In the genomic region with DNA sequence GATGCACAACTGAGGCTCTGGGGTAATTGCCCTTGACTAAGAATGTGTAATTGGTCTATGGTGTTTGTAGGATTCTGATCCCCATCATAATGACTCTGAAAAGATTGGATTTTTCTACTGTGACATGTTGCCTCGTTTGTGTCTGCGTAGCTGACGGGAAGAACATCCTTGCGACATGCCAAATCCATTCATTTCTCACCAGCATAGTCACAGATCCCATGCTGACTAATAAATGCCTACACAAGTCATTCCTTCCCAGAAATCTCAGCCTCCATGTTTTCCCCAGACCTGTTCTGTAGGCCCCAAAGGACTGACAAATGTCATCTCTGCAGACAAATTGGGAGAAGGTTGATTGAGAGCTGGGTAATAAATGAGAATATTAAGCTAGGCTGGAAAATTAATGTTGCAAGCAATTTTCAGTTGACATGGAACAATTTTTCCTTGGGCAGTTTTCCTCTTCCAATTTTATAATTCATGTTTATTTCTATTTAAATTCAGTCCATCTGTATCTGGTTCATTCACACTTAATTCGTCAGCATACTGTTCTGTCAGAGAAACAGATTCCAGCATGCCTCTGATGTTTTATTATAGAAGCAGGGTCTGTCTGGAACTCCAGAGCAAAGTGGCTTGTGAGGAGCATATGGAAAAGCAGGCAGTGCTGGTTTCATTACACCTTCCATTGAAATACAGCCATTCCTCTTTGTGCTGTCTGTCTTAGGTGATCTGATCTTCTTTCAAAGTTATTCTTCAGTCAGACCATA, we compare ENCODE assay signal across 29 mouse cellular contexts.
DNase-seq lines count a peak whose midpoint lies in the region; ATAC-seq and TF ChIP-seq lines count a peak whose summit lies in the region.
"Had no signal": no experiment of that assay in that cellular context is flagged by ENCODE, and none has a peak within 500 bp of the region (broad histone marks: within the 10 kb centered on the region; RNA-seq: fewer than 3 reads in every experiment).

No protein-coding gene starts in this region.

- WGBS in limb, embryonic 13.5 days: 61% methylated on average over 5 of the region's 5 CpGs
- WGBS in limb, embryonic 10.5 days: 84% methylated on average over 5 of the region's 5 CpGs

- no peaks in the 10 kb centered on the region for H3K36me3 ChIP-seq in limb, embryonic 13.5 days
- no peaks in the 10 kb centered on the region for H3K36me3 ChIP-seq in limb, embryonic 10.5 days
- H3K36me3 ChIP-seq: embryonic facial prominence, embryonic 15.5 days; forebrain, embryonic 10.5 days; G1E; heart, embryonic 15.5 days; hindbrain, embryonic 13.5 days; liver, embryonic 15.5 days; midbrain, embryonic 12.5 days had no signal

- no peaks in the 10 kb centered on the region for H3K9me3 ChIP-seq in limb, embryonic 13.5 days
- no peaks in the 10 kb centered on the region for H3K9me3 ChIP-seq in limb, embryonic 10.5 days (replicated peaks)
- H3K9me3 ChIP-seq: embryonic facial prominence, embryonic 15.5 days; forebrain, embryonic 10.5 days; heart, embryonic 15.5 days; hindbrain, embryonic 13.5 days; liver, embryonic 15.5 days; midbrain, embryonic 12.5 days had no signal

- peak; percentile 63; the same call in 1 of the 2 replicates for ATAC-seq in limb, embryonic 13.5 days (ENCODE audit: low FRiP score, low read depth)
- ATAC-seq: inflammation-experienced regulatory T-cells, adult 6 months had no signal

- no peak overlapping the region for H3K4me2 ChIP-seq in limb, embryonic 13.5 days (replicated peaks)
- H3K4me2 ChIP-seq: embryonic facial prominence, embryonic 15.5 days; heart, embryonic 15.5 days; hindbrain, embryonic 13.5 days; liver, embryonic 15.5 days; midbrain, embryonic 12.5 days had no signal

- no peak for DNase-seq in limb, embryonic 10.5 days (ENCODE audit: low spot score)
- DNase-seq in layer of hippocampus, postnatal 14 days (ENCODE audit: low spot score in 2 of 2): peak; percentile 19 to 63
- peak; percentile 10 for DNase-seq in lung, postnatal 25 days (ENCODE audit: low spot score)
- no peak for DNase-seq in cerebellum, adult 11-12 months
- no peak for DNase-seq in frontal cortex, postnatal 10 days (ENCODE audit: low spot score in 2 of 2)
- DNase-seq: adrenal gland, adult 2 months; B cell, adult 2 months; cerebellum, adult 2 months; cerebellum, postnatal 36 days; embryo, embryonic 11 days; gastrocnemius, adult 2 months; heart, postnatal 36 days; kidney, adult 18-20 months; liver; retina, postnatal 1 day; right cerebral cortex, postnatal 4 days; thymus, postnatal 25 days had no signal

- no peak for TF ChIP-seq POLR2A in embryonic fibroblast, embryonic 13.5 days (IDR thresholded peaks at IDR 0.05; ENCODE audit: low read depth, low read length)

- H3K27me3 ChIP-seq in limb, embryonic 13.5 days: no peaks in the 10 kb centered on the region
- H3K27me3 ChIP-seq in limb, embryonic 10.5 days (ENCODE audit: low read depth, poor library complexity, severe bottlenecking): no peaks in the 10 kb centered on the region
- H3K27me3 ChIP-seq: CH12.LX; embryonic facial prominence, embryonic 15.5 days; heart, embryonic 15.5 days; hindbrain, embryonic 13.5 days; liver, embryonic 15.5 days; midbrain, embryonic 12.5 days had no signal

- no peak overlapping the region for H3K9ac ChIP-seq in limb, embryonic 13.5 days
- H3K9ac ChIP-seq: embryonic facial prominence, embryonic 15.5 days; heart, embryonic 15.5 days; hindbrain, embryonic 13.5 days; liver, embryonic 15.5 days; midbrain, embryonic 12.5 days had no signal

- no peak overlapping the region for H3K27ac ChIP-seq in limb, embryonic 13.5 days
- no peak overlapping the region for H3K27ac ChIP-seq in limb, embryonic 10.5 days
- H3K27ac ChIP-seq in embryonic fibroblast, embryonic 13.5 days (ENCODE audit: insufficient read depth, low read length): peak overlapping the region; percentile 81
- H3K27ac ChIP-seq: embryonic facial prominence, embryonic 15.5 days; forebrain, embryonic 10.5 days; gastrocnemius, adult 2 months; heart, embryonic 15.5 days; hindbrain, embryonic 13.5 days; kidney, postnatal 0 days; liver, embryonic 15.5 days; midbrain, embryonic 12.5 days had no signal

- TF ChIP-seq CTCF in embryonic fibroblast, embryonic 13.5 days (IDR thresholded peaks at IDR 0.05; ENCODE audit: borderline replicate concordance, insufficient read depth, low read length): no peak

- 0 out of 2 replicates have a peak, but pooled peaks cover 6% of the 10 kb centered on the region for H3K4me1 ChIP-seq in limb, embryonic 13.5 days
- H3K4me1 ChIP-seq in limb, embryonic 10.5 days: no peaks in the 10 kb centered on the region
- H3K4me1 ChIP-seq in embryonic fibroblast, embryonic 13.5 days (ENCODE audit: control insufficient read depth, insufficient read depth, low read length): peaks cover 3% of the 10 kb centered on the region; the same call in 1 of the 2 replicates
- H3K4me1 ChIP-seq: forebrain, embryonic 10.5 days; heart, embryonic 15.5 days; hindbrain, embryonic 13.5 days; liver, embryonic 15.5 days; midbrain, embryonic 12.5 days had no signal

- H3K4me3 ChIP-seq in limb, embryonic 13.5 days: no peak overlapping the region
- no peak overlapping the region for H3K4me3 ChIP-seq in limb, embryonic 10.5 days
- no peak overlapping the region for H3K4me3 ChIP-seq in embryonic fibroblast, embryonic 13.5 days (ENCODE audit: insufficient read depth, low read length)
- H3K4me3 ChIP-seq: embryonic facial prominence, embryonic 15.5 days; forebrain, embryonic 10.5 days; gastrocnemius, adult 2 months; heart, embryonic 15.5 days; hindbrain, embryonic 13.5 days; liver, embryonic 15.5 days; midbrain, embryonic 12.5 days had no signal

Comparison
In these comparisons a context has a peak if more than half of its experiments do, and no peak if none do; other contexts are left out.
1. DNase-seq: peak in layer of hippocampus, postnatal 14 days (2 of 2) and lung, postnatal 25 days (single experiment); none in limb, embryonic 10.5 days (single experiment), cerebellum, adult 11-12 months (single experiment) and frontal cortex, postnatal 10 days (0 of 2).